Mouse (Mus musculus) thymus, adult 2 months (tissue): ENCODE data around the gene Hoxb9. TPM values are rescaled to one million over a fixed set of nuclear protein-coding genes. Genes with fewer than 3 reads are reported as not detected.

Experiments
- DNase-seq: peaks from one replicate; pipeline ENCODE4 v3.0.0; 2021
- H3K27ac ChIP-seq: fragments of 200-500 bp; 2 replicates; pipeline ENCODE4 v1.5.1; 2012; ENCODE audit warnings: low read length, control low read depth; ENCODE audit not compliant: control insufficient read depth, insufficient read depth
- H3K27me3 ChIP-seq: fragments of 200-500 bp; 2 replicates; pipeline ENCODE4 v1.6.1; 2012; ENCODE audit warnings: mild to moderate bottlenecking, low read length, moderate library complexity, mixed read lengths; ENCODE audit not compliant: control insufficient read depth, insufficient read depth
- H3K36me3 ChIP-seq: fragments of 200-500 bp; 2 replicates; pipeline ENCODE4 v1.6.1; 2012; ENCODE audit warnings: mild to moderate bottlenecking, low read length, moderate library complexity; ENCODE audit not compliant: control insufficient read depth, insufficient read depth
- H3K4me1 ChIP-seq: fragments of 200-500 bp; replicated peaks from 2 replicates; pipeline ENCODE4 v1.6.1; 2012; ENCODE audit warnings: low read length; ENCODE audit not compliant: control insufficient read depth, insufficient read depth
- H3K4me3 ChIP-seq: fragments of 200-500 bp; 2 replicates; pipeline ENCODE4 v1.5.1; 2012; ENCODE audit warnings: mild to moderate bottlenecking, low read length, control low read depth, moderate library complexity; ENCODE audit not compliant: control insufficient read depth, insufficient read depth
- CTCF ChIP-seq: fragments of 200-500 bp; IDR thresholded peaks from 2 replicates; pipeline ENCODE4 v1.5.1; 2012; ENCODE audit warnings: mild to moderate bottlenecking, control low read depth, low read length, moderate library complexity, borderline replicate concordance; ENCODE audit not compliant: control insufficient read depth, poor library complexity, insufficient read depth; ENCODE audit errors: extremely low read depth
- POLR2A ChIP-seq: fragments of 200-500 bp; IDR thresholded peaks from 2 replicates; pipeline ENCODE4 v1.6.1; 2012; ENCODE audit warnings: mild to moderate bottlenecking, low read length, control low read depth, moderate library complexity; ENCODE audit not compliant: control insufficient read depth, poor library complexity, insufficient read depth; ENCODE audit errors: extremely low read depth
- WGBS: fragments of 180-500 bp; shearing (Covaris S2); methylation state at CpG from one replicate; pipeline ENCODE4 v1.1.7; 2018; 5-methylcytosine and 5-hydroxymethylcytosine counted together
- polyA plus RNA-seq: library from polyadenylated mRNA; depleted of rRNA; stranded (reverse); fragments of >200 nt; gene quantifications from 2 replicates; pipeline ENCODE4 v1.2.3, GENCODE M21; 2012

The Hoxb9 gene
- polyA plus RNA-seq, 1 experiment: 0.22 TPM

- Histone ChIP-seq H3K4me1 (peaks cover 5% of the 10 kb centered on the region), H3K4me3 (no peak within 1 kb of the TSS), H3K27ac (no peak within 1 kb of the TSS), H3K27me3 (peaks cover 66% of the 10 kb centered on the region), H3K36me3 (no peaks in the 10 kb centered on the region)
- TF ChIP-seq POLR2A: no peak
- TF ChIP-seq CTCF: no peak
- DNase-seq: no peak
- WGBS: 5% methylated on average over 43 of the region's 43 CpGs
Measured at GRCm38 (mm10) chr11:96285771-96286738, 14.8 kb downstream of the Hoxb9 start, which contains the start of gene Hoxb7. Gene Hoxb7, plus strand, starts transcription at chr11:96286623.

GRCm38 (mm10) chr11:96286739-96287385 lies 15.6 kb downstream of the Hoxb9 start:
- H3K27me3 ChIP-seq: peaks cover 60% of the 10 kb centered on the region
- H3K4me3 ChIP-seq: no peak overlapping the region
- no peak overlapping the region for H3K27ac ChIP-seq
- TF ChIP-seq CTCF: no peak
- TF ChIP-seq POLR2A: no peak
- 8% methylated on average over 55 of the region's 55 CpGs for WGBS
- H3K4me1 ChIP-seq: peaks cover 5% of the 10 kb centered on the region
- no peak for DNase-seq
- H3K36me3 ChIP-seq: no peaks in the 10 kb centered on the region

- TF ChIP-seq CTCF (no peak), POLR2A (no peak)
- Histone ChIP-seq H3K4me3 (no peak overlapping the region), H3K27me3 (peaks cover 57% of the 10 kb centered on the region), H3K4me1 (peaks cover 5% of the 10 kb centered on the region), H3K36me3 (no peaks in the 10 kb centered on the region), H3K27ac (no peak overlapping the region)
- DNase-seq: no peak
- WGBS: 36% methylated on average over 9 of the region's 9 CpGs
Measured at GRCm38 (mm10) chr11:96287411-96287810, 16.2 kb downstream of the Hoxb9 start.

- no peak overlapping the region for H3K4me3 ChIP-seq
- peaks cover 58% of the 10 kb centered on the region for H3K27me3 ChIP-seq
- TF ChIP-seq POLR2A (no peak), CTCF (no peak)
- H3K4me1 ChIP-seq: peaks cover 5% of the 10 kb centered on the region
- WGBS: 52% methylated on average over 1 of the region's 1 CpGs
- H3K27ac ChIP-seq: no peak overlapping the region
- DNase-seq: no peak
- no peaks in the 10 kb centered on the region for H3K36me3 ChIP-seq
Measured at GRCm38 (mm10) chr11:96288455-96289221, 17.4 kb downstream of the Hoxb9 start.

- peaks cover 5% of the 10 kb centered on the region for H3K4me1 ChIP-seq
- H3K4me3 ChIP-seq: no peak overlapping the region
- H3K36me3 ChIP-seq: no peaks in the 10 kb centered on the region
- DNase-seq: no peak
- peaks cover 54% of the 10 kb centered on the region for H3K27me3 ChIP-seq
- TF ChIP-seq CTCF (no peak), POLR2A (no peak)
- H3K27ac ChIP-seq: no peak overlapping the region
- 53% methylated on average over 21 of the region's 21 CpGs for WGBS
Measured at GRCm38 (mm10) chr11:96289293-96289692, 18.0 kb downstream of the Hoxb9 start.

- H3K27ac ChIP-seq: no peak overlapping the region
- peaks cover 51% of the 10 kb centered on the region for H3K27me3 ChIP-seq
- TF ChIP-seq POLR2A (no peak), CTCF (no peak)
- WGBS: 69% methylated on average over 6 of the region's 6 CpGs
- no peaks in the 10 kb centered on the region for H3K36me3 ChIP-seq
- H3K4me3 ChIP-seq: no peak overlapping the region
- DNase-seq: no peak
- H3K4me1 ChIP-seq: peaks cover 5% of the 10 kb centered on the region; the same call in 1 of the 2 replicates
Measured at GRCm38 (mm10) chr11:96289837-96290236, 18.6 kb downstream of the Hoxb9 start.
